Mouse (Mus musculus): Measurements from ENCODE around the gene Shmt2. TPM values are rescaled to one million over a fixed set of nuclear protein-coding genes. Genes with fewer than 3 reads are reported as not detected.
A peak's percentile ranks its signal among the peaks of the same experiment; 100 is the strongest.

Shmt2 gene
- polyA plus RNA-seq, 1 experiment from 2014 or later, result 56.2 TPM

- peak overlapping the region; percentile 59 for H3K9ac ChIP-seq (replicated peaks)
- under 1% methylated on average over 24 of the region's 25 CpGs for WGBS
- peaks cover 100% of the 10 kb centered on the region for H3K27me3 ChIP-seq
- H3K4me1 ChIP-seq (replicated peaks), result peaks cover 95% of the 10 kb centered on the region
- no peaks in the 10 kb centered on the region for H3K36me3 ChIP-seq
- peak overlapping the region; percentile 78 for H3K4me2 ChIP-seq (replicated peaks)
- peak overlapping the region; percentile 58 for H3K4me3 ChIP-seq (replicated peaks)
- peak overlapping the region; percentile 83 for H3K27ac ChIP-seq
- H3K9me3 ChIP-seq, result no peaks in the 10 kb centered on the region
- ATAC-seq, result no peak
Measured at GRCm38 (mm10) chr10:127530945-127531344, 8.7 kb upstream of the Shmt2 start.

GRCm38 (mm10) chr10:127527481-127527880 is 5.2 kb upstream of the Shmt2 start:
- Histone ChIP-seq H3K4me2 (replicated peaks) (peak overlapping the region; percentile 78), H3K36me3 (no peaks in the 10 kb centered on the region), H3K27ac (peak overlapping the region; percentile 83), H3K9ac (replicated peaks) (peak overlapping the region; percentile 54), H3K4me1 (replicated peaks) (peaks cover 82% of the 10 kb centered on the region), H3K27me3 (peaks cover 89% of the 10 kb centered on the region), H3K4me3 (replicated peaks) (peak overlapping the region; percentile 21), H3K9me3 (no peaks in the 10 kb centered on the region)
- peak; percentile 21 for ATAC-seq
- 2% methylated on average over 17 of the region's 17 CpGs for WGBS

GRCm38 (mm10) chr10:127526681-127527080 is 4.4 kb upstream of the Shmt2 start:
- no peak for ATAC-seq
- Histone ChIP-seq H3K36me3 (no peaks in the 10 kb centered on the region), H3K4me3 (replicated peaks) (peak overlapping the region; percentile 21), H3K9me3 (no peaks in the 10 kb centered on the region), H3K4me1 (replicated peaks) (peaks cover 82% of the 10 kb centered on the region), H3K27ac (peak overlapping the region; percentile 83), H3K9ac (replicated peaks) (peak overlapping the region; percentile 54; the same call in 1 of the 2 replicates), H3K4me2 (replicated peaks) (peak overlapping the region; percentile 78), H3K27me3 (peaks cover 81% of the 10 kb centered on the region)
- under 1% methylated on average over 26 of the region's 26 CpGs for WGBS

GRCm38 (mm10) chr10:127526048-127526447 is 3.8 kb upstream of the Shmt2 start:
- H3K9ac ChIP-seq (replicated peaks), result peak overlapping the region; percentile 44
- no peaks in the 10 kb centered on the region for H3K36me3 ChIP-seq
- peaks cover 82% of the 10 kb centered on the region for H3K4me1 ChIP-seq (replicated peaks)
- H3K4me2 ChIP-seq (replicated peaks), result peak overlapping the region; percentile 78
- H3K27me3 ChIP-seq, result peaks cover 74% of the 10 kb centered on the region
- peak overlapping the region; percentile 21 for H3K4me3 ChIP-seq (replicated peaks)
- ATAC-seq, result no peak
- 2% methylated on average over 26 of the region's 26 CpGs for WGBS
- peak overlapping the region; percentile 83; the same call in 1 of the 2 replicates for H3K27ac ChIP-seq
- no peaks in the 10 kb centered on the region for H3K9me3 ChIP-seq

GRCm38 (mm10) chr10:127524646-127525255 is 2.5 kb upstream of the Shmt2 start:
- Histone ChIP-seq H3K9me3 (no peaks in the 10 kb centered on the region), H3K4me1 (replicated peaks) (peaks cover 76% of the 10 kb centered on the region), H3K9ac (replicated peaks) (peak overlapping the region; percentile 32), H3K27me3 (peaks cover 69% of the 10 kb centered on the region), H3K27ac (peak overlapping the region; percentile 27), H3K4me3 (replicated peaks) (peak overlapping the region; percentile 21), H3K36me3 (0 out of 2 replicates have a peak, but pooled peaks cover 4% of the 10 kb centered on the region), H3K4me2 (replicated peaks) (peak overlapping the region; percentile 78)
- ATAC-seq, result no peak
- WGBS, result 1% methylated on average over 23 of the region's 23 CpGs

- Histone ChIP-seq H3K36me3 (peaks cover 22% of the 10 kb centered on the region), H3K27me3 (peaks cover 60% of the 10 kb centered on the region), H3K4me2 (replicated peaks) (peak overlapping the region; percentile 85), H3K27ac (no peak overlapping the region), H3K9me3 (no peaks in the 10 kb centered on the region), H3K4me1 (replicated peaks) (peaks cover 55% of the 10 kb centered on the region), H3K4me3 (replicated peaks) (peak overlapping the region; percentile 54), H3K9ac (replicated peaks) (peak overlapping the region; percentile 68)
- WGBS, result 16% methylated on average over 12 of the region's 12 CpGs
- no peak for ATAC-seq
Measured at GRCm38 (mm10) chr10:127521611-127522080, 598 bp downstream of the Shmt2 start.

- no peak overlapping the region for H3K27ac ChIP-seq
- no peak overlapping the region; the same call in 1 of the 2 replicates for H3K4me3 ChIP-seq (replicated peaks)
- peaks cover 55% of the 10 kb centered on the region for H3K4me1 ChIP-seq (replicated peaks)
- no peaks in the 10 kb centered on the region for H3K9me3 ChIP-seq
- H3K4me2 ChIP-seq (replicated peaks), result peak overlapping the region; percentile 85
- ATAC-seq, result no peak
- H3K27me3 ChIP-seq, result peaks cover 60% of the 10 kb centered on the region
- H3K36me3 ChIP-seq, result peaks cover 22% of the 10 kb centered on the region
- no peak overlapping the region for H3K9ac ChIP-seq (replicated peaks)
- WGBS, result 82% methylated on average over 20 of the region's 20 CpGs
Measured at GRCm38 (mm10) chr10:127520714-127521357, 1.4 kb downstream of the Shmt2 start.

GRCm38 (mm10) chr10:127519903-127520713 is 2.1 kb downstream of the Shmt2 start:
- 0 out of 2 replicates have a peak overlapping the region, but pooled peaks have one; percentile 85 for H3K4me2 ChIP-seq (replicated peaks)
- ATAC-seq, result no peak
- peaks cover 22% of the 10 kb centered on the region for H3K36me3 ChIP-seq
- no peak overlapping the region for H3K4me3 ChIP-seq (replicated peaks)
- H3K9ac ChIP-seq (replicated peaks), result no peak overlapping the region
- peaks cover 60% of the 10 kb centered on the region for H3K27me3 ChIP-seq
- peaks cover 55% of the 10 kb centered on the region for H3K4me1 ChIP-seq (replicated peaks)
- H3K27ac ChIP-seq, result no peak overlapping the region
- no peaks in the 10 kb centered on the region for H3K9me3 ChIP-seq
- WGBS, result 94% methylated on average over 37 of the region's 37 CpGs

GRCm38 (mm10) chr10:127519041-127519701 is 3.1 kb downstream of the Shmt2 start:
- Histone ChIP-seq H3K9ac (replicated peaks) (no peak overlapping the region), H3K27ac (no peak overlapping the region), H3K4me2 (replicated peaks) (no peak overlapping the region), H3K4me1 (replicated peaks) (peaks cover 55% of the 10 kb centered on the region), H3K27me3 (peaks cover 60% of the 10 kb centered on the region), H3K4me3 (replicated peaks) (no peak overlapping the region), H3K36me3 (peaks cover 22% of the 10 kb centered on the region), H3K9me3 (no peaks in the 10 kb centered on the region)
- 95% methylated on average over 25 of the region's 26 CpGs for WGBS
- no peak for ATAC-seq

GRCm38 (mm10) chr10:127517941-127518340 is 4.3 kb downstream of the Shmt2 start:
- ATAC-seq, result no peak
- H3K27me3 ChIP-seq, result peaks cover 54% of the 10 kb centered on the region
- no peak overlapping the region for H3K9ac ChIP-seq (replicated peaks)
- H3K9me3 ChIP-seq, result no peaks in the 10 kb centered on the region
- H3K4me2 ChIP-seq (replicated peaks), result no peak overlapping the region
- H3K27ac ChIP-seq, result no peak overlapping the region
- peaks cover 22% of the 10 kb centered on the region for H3K36me3 ChIP-seq
- H3K4me3 ChIP-seq (replicated peaks), result no peak overlapping the region
- peaks cover 65% of the 10 kb centered on the region for H3K4me1 ChIP-seq (replicated peaks)
- WGBS, result 95% methylated on average over 22 of the region's 22 CpGs

GRCm38 (mm10) chr10:127516576-127517260 is 5.5 kb downstream of the Shmt2 start:
- Histone ChIP-seq H3K36me3 (peaks cover 22% of the 10 kb centered on the region), H3K4me3 (replicated peaks) (no peak overlapping the region), H3K27ac (no peak overlapping the region), H3K9me3 (no peaks in the 10 kb centered on the region), H3K4me2 (replicated peaks) (peak overlapping the region; percentile 42), H3K4me1 (replicated peaks) (peaks cover 72% of the 10 kb centered on the region), H3K27me3 (peaks cover 54% of the 10 kb centered on the region), H3K9ac (replicated peaks) (no peak overlapping the region; the same call in 1 of the 2 replicates)
- no peak for ATAC-seq
- 6% methylated on average over 30 of the region's 30 CpGs for WGBS
